Mouse (Mus musculus): ENCODE data around the gene Tpst2. TPM values are rescaled to one million over a fixed set of nuclear protein-coding genes. Genes with fewer than 3 reads are reported as not detected.
A peak's percentile ranks its signal among the peaks of the same experiment; 100 is the strongest.

Gene Tpst2
- polyA plus RNA-seq, 1 experiment = 25.8 TPM

DNA sequence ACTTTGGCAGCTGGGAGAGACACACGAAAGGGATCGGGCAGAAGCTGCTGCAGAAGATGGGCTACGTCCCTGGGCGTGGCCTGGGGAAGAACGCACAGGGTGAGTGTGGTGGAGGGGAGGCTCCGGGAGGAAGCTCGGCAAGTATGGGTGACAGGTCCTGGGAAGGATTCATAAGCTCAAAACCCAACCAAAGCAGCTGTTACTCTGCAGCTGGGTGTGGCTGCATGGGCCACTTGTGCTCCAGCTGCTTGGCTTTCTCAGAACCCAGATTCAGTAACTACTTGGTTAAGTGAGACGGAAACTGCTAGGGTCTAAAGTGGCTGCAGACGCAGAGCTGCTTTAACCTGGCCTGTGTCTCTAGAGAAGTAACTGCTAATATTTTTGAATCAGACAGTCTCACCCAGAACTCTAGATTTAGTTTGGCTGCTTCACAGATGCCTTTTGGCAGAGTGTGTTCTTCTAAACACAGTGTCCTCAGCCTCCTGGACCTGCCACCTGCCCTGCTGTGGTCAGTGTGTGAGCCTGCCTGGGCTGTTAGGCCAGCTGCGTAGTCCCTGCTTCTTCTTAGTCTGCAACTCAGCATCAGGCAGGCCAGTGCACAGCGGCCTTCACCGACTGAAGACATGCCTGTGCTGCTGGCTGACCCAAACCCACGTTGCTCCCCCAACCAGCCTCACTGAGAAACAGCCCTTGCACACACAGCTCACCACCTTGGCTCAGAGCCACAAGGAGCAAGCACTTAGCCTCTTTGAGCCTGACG is 53.5 kb downstream of the Tpst2 start:
- Histone ChIP-seq H3K4me3 (ENCODE audit: low read depth, low read length) (no peak overlapping the region), H3K36me3 (ENCODE audit: control insufficient read depth, insufficient read depth, low read length, poor library complexity, severe bottlenecking) (peaks cover 12% of the 10 kb centered on the region), H3K4me1 (ENCODE audit: control insufficient read depth, insufficient read depth, low read length) (no peaks in the 10 kb centered on the region)

DNA sequence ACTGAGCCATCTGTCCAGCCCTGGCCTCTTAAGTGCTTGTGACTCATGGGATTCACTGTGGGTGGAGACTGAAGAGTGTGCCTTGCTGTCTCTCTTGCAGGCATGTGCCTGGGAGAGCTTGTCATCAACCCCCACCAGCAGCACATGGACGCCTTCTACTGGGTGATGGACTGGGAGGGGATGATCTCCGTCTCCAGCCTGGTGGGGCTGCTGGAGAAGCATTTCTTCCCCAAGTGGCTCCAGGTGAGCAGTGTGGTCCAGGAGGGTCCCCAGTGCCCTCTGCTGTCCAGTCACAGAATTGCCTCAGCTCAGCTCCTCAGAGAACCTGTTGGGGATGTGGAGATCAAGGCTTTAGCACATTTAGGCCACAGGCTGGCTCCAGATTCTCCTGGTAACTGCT is 59.0 kb downstream of the Tpst2 start:
- no peak overlapping the region for H3K4me3 ChIP-seq (ENCODE audit: low read depth, low read length)
- no peaks in the 10 kb centered on the region for H3K4me1 ChIP-seq (ENCODE audit: control insufficient read depth, insufficient read depth, low read length)
- H3K27me3 ChIP-seq (ENCODE audit: control insufficient read depth, insufficient read depth, low read length, poor library complexity, severe bottlenecking) = no peaks in the 10 kb centered on the region
- H3K36me3 ChIP-seq (ENCODE audit: control insufficient read depth, insufficient read depth, low read length, poor library complexity, severe bottlenecking) = peaks cover 34% of the 10 kb centered on the region
- no peak overlapping the region for H3K9ac ChIP-seq (ENCODE audit: low read depth, poor library complexity, severe bottlenecking)
- no peak for TF ChIP-seq POLR2A (IDR thresholded peaks at IDR 0.05; ENCODE audit: insufficient read depth, low read length)
- no peak for TF ChIP-seq EP300 (IDR thresholded peaks at IDR 0.05; ENCODE audit: insufficient read depth, low read depth, low read length)
- peak; percentile 82 for TF ChIP-seq CTCF (IDR thresholded peaks at IDR 0.05; ENCODE audit: low read depth, low read length)
- H3K9me3 ChIP-seq (replicated peaks; ENCODE audit: control insufficient read depth, insufficient read depth, low read length, poor library complexity, severe bottlenecking) = no peaks in the 10 kb centered on the region
- H3K27ac ChIP-seq (ENCODE audit: insufficient read depth, low read length) = no peak overlapping the region

More for the DNA sequence above, 53.5 kb downstream of the Tpst2 start:
- Histone ChIP-seq H3K9ac (ENCODE audit: low read depth, poor library complexity, severe bottlenecking) (no peak overlapping the region), H3K27ac (ENCODE audit: insufficient read depth, low read length) (no peak overlapping the region), H3K9me3 (replicated peaks; ENCODE audit: control insufficient read depth, insufficient read depth, low read length, poor library complexity, severe bottlenecking) (no peaks in the 10 kb centered on the region), H3K27me3 (ENCODE audit: control insufficient read depth, insufficient read depth, low read length, poor library complexity, severe bottlenecking) (no peaks in the 10 kb centered on the region)
- TF ChIP-seq CTCF (IDR thresholded peaks at IDR 0.05; ENCODE audit: low read depth, low read length) = no peak
- no peak for TF ChIP-seq EP300 (IDR thresholded peaks at IDR 0.05; ENCODE audit: insufficient read depth, low read depth, low read length)

DNA sequence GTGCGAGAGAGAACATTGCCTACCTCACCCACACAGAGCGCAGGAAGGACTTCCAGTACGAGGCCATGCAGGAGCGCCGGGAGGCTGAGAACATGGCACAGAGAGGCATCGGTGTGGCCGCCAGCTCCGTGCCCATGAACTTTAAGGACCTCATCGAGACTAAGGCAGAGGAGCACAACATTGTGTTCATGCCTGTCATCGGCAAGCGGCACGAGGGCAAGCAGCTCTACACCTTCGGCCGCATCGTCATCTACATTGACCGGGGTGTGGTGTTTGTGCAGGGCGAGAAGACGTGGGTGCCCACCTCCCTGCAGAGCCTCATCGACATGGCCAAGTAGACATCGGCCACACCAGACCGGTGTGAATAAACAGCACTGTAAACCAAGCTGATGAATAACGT is 60.5 kb downstream of the Tpst2 start:
- TF ChIP-seq POLR2A (IDR thresholded peaks at IDR 0.05; ENCODE audit: insufficient read depth, low read length) = no peak
- TF ChIP-seq EP300 (IDR thresholded peaks at IDR 0.05; ENCODE audit: insufficient read depth, low read depth, low read length) = no peak
- no peak for TF ChIP-seq CTCF (IDR thresholded peaks at IDR 0.05; ENCODE audit: low read depth, low read length)
- Histone ChIP-seq H3K36me3 (ENCODE audit: control insufficient read depth, insufficient read depth, low read length, poor library complexity, severe bottlenecking) (peaks cover 34% of the 10 kb centered on the region), H3K9ac (ENCODE audit: low read depth, poor library complexity, severe bottlenecking) (no peak overlapping the region), H3K4me1 (ENCODE audit: control insufficient read depth, insufficient read depth, low read length) (no peaks in the 10 kb centered on the region), H3K9me3 (replicated peaks; ENCODE audit: control insufficient read depth, insufficient read depth, low read length, poor library complexity, severe bottlenecking) (no peaks in the 10 kb centered on the region), H3K4me3 (ENCODE audit: low read depth, low read length) (no peak overlapping the region), H3K27me3 (ENCODE audit: control insufficient read depth, insufficient read depth, low read length, poor library complexity, severe bottlenecking) (no peaks in the 10 kb centered on the region), H3K27ac (ENCODE audit: insufficient read depth, low read length) (no peak overlapping the region)

DNA sequence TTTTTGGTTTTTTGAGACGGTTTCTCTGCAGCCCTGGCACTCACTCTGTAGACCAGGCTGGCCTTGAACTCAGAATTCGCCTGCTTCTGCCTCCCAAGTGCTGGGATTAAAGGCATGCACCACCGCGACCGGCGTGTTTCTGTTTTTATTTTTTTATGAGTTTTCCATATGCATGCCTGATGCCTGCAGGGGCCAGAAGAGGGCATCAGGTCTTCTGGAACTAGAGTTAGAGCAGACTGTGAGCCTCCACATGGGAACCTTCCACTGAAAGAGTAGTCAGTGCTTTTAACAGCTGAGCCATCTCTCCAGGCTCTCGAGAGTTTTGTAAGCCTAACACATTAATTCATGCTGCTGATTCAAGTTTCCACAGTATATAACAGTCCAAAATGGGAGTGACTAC is 62.7 kb downstream of the Tpst2 start:
- Histone ChIP-seq H3K4me1 (ENCODE audit: control insufficient read depth, insufficient read depth, low read length) (no peaks in the 10 kb centered on the region), H3K27ac (ENCODE audit: insufficient read depth, low read length) (no peak overlapping the region), H3K4me3 (ENCODE audit: low read depth, low read length) (no peak overlapping the region), H3K36me3 (ENCODE audit: control insufficient read depth, insufficient read depth, low read length, poor library complexity, severe bottlenecking) (peaks cover 30% of the 10 kb centered on the region), H3K9ac (ENCODE audit: low read depth, poor library complexity, severe bottlenecking) (no peak overlapping the region), H3K27me3 (ENCODE audit: control insufficient read depth, insufficient read depth, low read length, poor library complexity, severe bottlenecking) (no peaks in the 10 kb centered on the region), H3K9me3 (replicated peaks; ENCODE audit: control insufficient read depth, insufficient read depth, low read length, poor library complexity, severe bottlenecking) (no peaks in the 10 kb centered on the region)
- TF ChIP-seq EP300 (IDR thresholded peaks at IDR 0.05; ENCODE audit: insufficient read depth, low read depth, low read length) (no peak), CTCF (IDR thresholded peaks at IDR 0.05; ENCODE audit: low read depth, low read length) (no peak), POLR2A (IDR thresholded peaks at IDR 0.05; ENCODE audit: insufficient read depth, low read length) (no peak)

DNA sequence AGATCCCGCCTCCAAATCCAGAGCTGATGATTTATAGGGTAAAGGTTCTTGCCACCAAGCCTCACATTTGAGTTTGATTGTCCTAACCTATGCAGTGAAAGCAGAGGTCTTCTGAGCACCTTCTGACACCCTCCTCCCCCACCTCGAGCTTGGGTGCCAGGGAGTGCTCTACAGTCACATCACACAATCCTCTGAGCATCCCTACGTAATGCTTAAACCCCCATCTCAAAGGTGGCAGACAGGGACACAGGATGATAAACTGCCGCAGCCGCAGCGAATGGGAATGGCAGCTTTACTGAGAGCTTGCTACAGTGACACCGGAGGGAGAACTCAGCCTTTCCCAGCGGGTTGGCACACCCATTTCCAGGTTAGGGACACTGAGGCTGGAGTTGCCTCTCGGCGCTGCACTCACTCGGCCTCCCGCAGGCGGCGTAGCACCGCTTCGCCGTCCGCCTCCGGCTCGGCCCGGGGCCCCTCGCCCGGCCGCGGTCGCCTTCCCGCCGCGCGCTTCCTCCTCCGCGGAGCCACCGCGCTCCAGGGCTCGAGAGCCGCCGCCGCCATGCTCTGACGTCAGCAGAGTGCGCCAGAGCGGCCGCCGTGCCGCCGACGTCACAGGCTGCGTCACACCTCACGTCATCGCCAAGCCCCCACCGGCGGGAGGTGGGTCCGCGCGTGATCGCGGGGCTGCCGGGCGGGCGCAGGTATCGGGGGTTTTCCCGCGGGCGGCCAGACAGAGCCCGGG is 66.1 kb downstream of the Tpst2 start, which contains the start of the genes Srrd and Hps4:
Gene Srrd (minus strand): TSS at position 578 of the 742 bp plus-strand sequence.
Gene Hps4 (plus strand): TSS at position 621 of the 742 bp plus-strand sequence.
- peak within 1 kb of the TSS; percentile 99 for H3K4me3 ChIP-seq (ENCODE audit: low read depth, low read length)
- H3K9me3 ChIP-seq (replicated peaks; ENCODE audit: control insufficient read depth, insufficient read depth, low read length, poor library complexity, severe bottlenecking) = no peaks in the 10 kb centered on the region
- H3K27ac ChIP-seq (ENCODE audit: insufficient read depth, low read length) = no peak within 1 kb of the TSS
- H3K4me1 ChIP-seq (ENCODE audit: control insufficient read depth, insufficient read depth, low read length) = no peaks in the 10 kb centered on the region
- H3K27me3 ChIP-seq (ENCODE audit: control insufficient read depth, insufficient read depth, low read length, poor library complexity, severe bottlenecking) = no peaks in the 10 kb centered on the region
- H3K9ac ChIP-seq (ENCODE audit: low read depth, poor library complexity, severe bottlenecking) = peak within 1 kb of the TSS; percentile 79
- TF ChIP-seq CTCF (IDR thresholded peaks at IDR 0.05; ENCODE audit: low read depth, low read length) (no peak), EP300 (IDR thresholded peaks at IDR 0.05; ENCODE audit: insufficient read depth, low read depth, low read length) (no peak), POLR2A (IDR thresholded peaks at IDR 0.05; ENCODE audit: insufficient read depth, low read length) (no peak)
- peaks cover 6% of the 10 kb centered on the region; the same call in 1 of the 2 replicates for H3K36me3 ChIP-seq (ENCODE audit: control insufficient read depth, insufficient read depth, low read length, poor library complexity, severe bottlenecking)

DNA sequence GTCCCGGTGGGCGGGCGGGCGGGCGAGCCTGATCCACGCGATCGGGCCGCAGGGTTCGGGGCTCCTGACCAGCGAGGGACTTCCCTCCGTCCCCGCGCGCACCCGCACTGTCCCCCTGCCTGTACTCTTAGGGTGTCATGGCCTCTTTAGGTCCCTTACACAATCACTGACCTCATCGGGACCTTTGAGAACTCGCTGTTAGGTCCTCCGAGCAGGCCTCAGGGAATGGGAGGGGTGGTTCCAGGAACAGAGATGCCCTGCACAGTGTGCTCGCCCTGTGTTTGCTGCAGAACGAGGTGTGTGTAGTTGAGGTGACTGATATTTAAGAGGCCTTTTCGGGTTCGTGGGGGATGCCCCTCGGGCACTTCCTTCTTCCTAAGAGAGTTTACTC is 66.7 kb downstream of the Tpst2 start:
- no peak overlapping the region for H3K27ac ChIP-seq (ENCODE audit: insufficient read depth, low read length)

More for the DNA sequence above, 66.7 kb downstream of the Tpst2 start:
- peak overlapping the region; percentile 79 for H3K9ac ChIP-seq (ENCODE audit: low read depth, poor library complexity, severe bottlenecking)
- H3K27me3 ChIP-seq (ENCODE audit: control insufficient read depth, insufficient read depth, low read length, poor library complexity, severe bottlenecking) = no peaks in the 10 kb centered on the region
- H3K4me1 ChIP-seq (ENCODE audit: control insufficient read depth, insufficient read depth, low read length) = no peaks in the 10 kb centered on the region
- H3K36me3 ChIP-seq (ENCODE audit: control insufficient read depth, insufficient read depth, low read length, poor library complexity, severe bottlenecking) = peaks cover 6% of the 10 kb centered on the region; the same call in 1 of the 2 replicates
- peak overlapping the region; percentile 99 for H3K4me3 ChIP-seq (ENCODE audit: low read depth, low read length)
- no peaks in the 10 kb centered on the region for H3K9me3 ChIP-seq (replicated peaks; ENCODE audit: control insufficient read depth, insufficient read depth, low read length, poor library complexity, severe bottlenecking)
- no peak for TF ChIP-seq CTCF (IDR thresholded peaks at IDR 0.05; ENCODE audit: low read depth, low read length)
- no peak for TF ChIP-seq POLR2A (IDR thresholded peaks at IDR 0.05; ENCODE audit: insufficient read depth, low read length)
- TF ChIP-seq EP300 (IDR thresholded peaks at IDR 0.05; ENCODE audit: insufficient read depth, low read depth, low read length) = no peak

All from ES-Bruce4 (cell line).